Mouse (Mus musculus): ENCODE measurements at regions not wholly inside any gene's neighbourhood (a gene's known extent, or its start where the extent isn't known, plus 50 kb on each side); places are given as distances from the start of the nearest gene placed in this dataset.

DNA sequence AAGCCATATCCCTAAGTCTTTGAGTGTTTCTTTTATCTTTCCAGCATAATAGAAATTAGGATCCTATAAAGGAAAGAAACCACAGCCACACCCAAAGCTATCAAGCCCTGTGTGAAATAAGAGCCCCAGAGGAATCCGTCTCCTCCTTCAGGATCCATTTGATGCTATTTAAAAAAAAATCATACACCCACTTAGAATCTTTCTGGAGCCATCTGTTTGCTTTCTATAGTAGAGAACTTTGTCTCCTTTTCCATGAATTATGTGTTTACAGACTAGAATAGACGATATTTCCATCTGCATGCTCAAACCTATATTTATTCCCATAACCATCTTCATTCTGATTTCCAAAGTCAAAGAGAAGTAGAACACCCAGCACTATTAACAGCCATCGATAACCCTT, 917.2 kb upstream of the Man1a start:
- peak in 1 of 2 experiments; percentile 22 for DNase-seq (ENCODE audit: low spot score in 2 of 2)
- intact Hi-C loops (cut with DNase I): no loop called here

DNA sequence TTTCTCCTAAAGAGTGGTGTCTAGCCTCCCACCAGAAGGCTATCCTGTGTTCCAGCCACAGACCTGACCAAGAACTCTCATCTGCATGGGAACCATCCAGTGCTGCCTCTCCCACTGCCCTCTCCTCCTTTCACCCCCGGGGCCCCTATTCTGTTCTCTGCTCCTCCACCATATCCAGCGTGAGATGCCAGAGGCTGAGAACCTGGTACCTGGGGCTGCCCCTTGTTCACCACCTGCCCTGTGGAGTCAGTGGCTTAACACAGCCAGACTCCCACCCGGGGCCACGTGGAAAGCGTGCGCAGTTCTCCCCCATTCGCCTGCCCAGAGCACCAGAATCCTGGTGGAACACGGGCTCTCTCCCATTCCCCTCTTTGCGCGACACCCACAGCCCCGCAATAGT, 879.5 kb upstream of the Man1a start:
- intact Hi-C loops (cut with DNase I): no loop called here

DNA sequence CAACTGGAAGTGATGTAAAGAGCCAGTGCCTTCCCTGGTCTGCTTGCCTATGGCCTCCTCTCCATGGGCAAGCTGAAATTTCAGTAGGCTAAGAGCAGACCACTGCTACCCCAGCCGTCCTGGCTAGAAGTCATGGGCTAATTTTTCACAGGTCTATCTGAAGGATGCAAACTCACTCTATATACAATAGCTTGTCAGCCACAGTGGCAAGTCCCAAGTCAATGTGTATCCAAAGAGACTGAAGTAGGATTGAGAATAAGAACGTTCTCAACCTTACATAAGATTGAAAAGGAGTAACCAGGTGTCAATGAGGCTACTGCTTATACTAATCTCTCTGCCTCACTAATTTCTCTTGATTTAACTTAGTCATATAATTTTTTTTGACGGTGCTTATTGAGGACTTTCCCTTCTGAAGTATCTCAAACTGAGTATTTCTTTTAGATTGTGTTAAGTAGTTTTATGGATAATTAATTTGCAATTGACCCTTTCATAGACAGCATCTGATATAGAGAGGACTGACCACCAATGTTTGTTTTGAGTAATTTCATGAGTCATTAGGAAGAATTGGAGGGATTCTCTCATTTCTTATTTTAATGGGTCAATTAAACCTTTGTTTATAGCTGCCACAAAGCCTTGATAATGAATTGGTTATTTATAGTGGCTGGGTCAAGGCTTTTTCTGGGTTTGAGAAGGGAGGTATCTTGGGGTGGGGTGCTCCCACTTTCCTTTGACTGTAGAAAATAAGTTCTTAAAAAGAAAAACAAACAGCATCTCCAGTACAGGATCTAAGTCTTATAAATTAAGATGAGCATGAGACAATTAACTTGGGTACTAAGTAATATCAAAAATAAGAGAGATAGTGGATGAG, 865.0 kb upstream of the Man1a start:
- intact Hi-C loops (cut with DNase I): no loop called here
- DNase-seq (ENCODE audit: low spot score in 2 of 2): no peak

More for the DNA sequence above, 879.5 kb upstream of the Man1a start:
- DNase-seq (ENCODE audit: low spot score in 2 of 2): no peak

DNA sequence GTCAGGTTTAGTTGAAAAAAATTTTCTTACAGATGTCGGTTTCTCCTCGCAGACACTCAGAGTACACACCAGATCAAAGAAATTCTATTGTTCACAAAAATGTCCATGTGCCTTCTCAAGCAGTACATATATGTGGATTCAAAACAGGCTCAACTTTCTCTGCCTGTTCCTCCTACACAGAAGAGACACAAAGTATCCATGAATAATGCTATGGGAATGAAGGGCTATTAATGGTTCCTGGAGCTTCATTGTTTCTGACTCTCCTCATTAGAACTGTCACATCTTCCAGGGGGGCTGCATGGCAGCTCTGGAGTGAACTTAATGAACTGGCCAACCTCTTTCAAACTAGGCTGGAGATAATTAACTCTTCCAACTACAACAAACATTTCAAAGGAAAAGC, 863.1 kb upstream of the Man1a start:
- intact Hi-C loops (cut with DNase I): no loop called here
- no peak for DNase-seq (ENCODE audit: low spot score in 2 of 2)

Data from left cerebral cortex, postnatal 14 days (tissue).